Mouse (Mus musculus): ENCODE data around the gene Cuedc1. TPM values are rescaled to one million over a fixed set of nuclear protein-coding genes. Genes with fewer than 3 reads are reported as not detected.

Gene Cuedc1
- polyA plus RNA-seq, 1 experiment from 2014 or later: 40.3 TPM

GRCm38 (mm10) chr11:88061892-88062625 is 35.8 kb upstream of the Cuedc1 start:
- peaks cover under 1% of the 10 kb centered on the region for H3K4me1 ChIP-seq (replicated peaks; ENCODE audit: control insufficient read depth, insufficient read depth, low read length)
- no peak overlapping the region for H3K27ac ChIP-seq (ENCODE audit: low read length)
- H3K9ac ChIP-seq (replicated peaks; ENCODE audit: low read depth, low read length): no peak overlapping the region
- 70% methylated on average over 2 of the region's 2 CpGs for WGBS
- no peaks in the 10 kb centered on the region for H3K36me3 ChIP-seq (ENCODE audit: control insufficient read depth, insufficient read depth)
- H3K27me3 ChIP-seq (replicated peaks; ENCODE audit: control insufficient read depth, insufficient read depth, low read length): no peaks in the 10 kb centered on the region
- no peaks in the 10 kb centered on the region for H3K9me3 ChIP-seq (ENCODE audit: control insufficient read depth, low read length)
- no peak overlapping the region for H3K4me2 ChIP-seq (ENCODE audit: low read length)
- ATAC-seq: no peak
- H3K4me3 ChIP-seq (replicated peaks; ENCODE audit: low read length): no peak overlapping the region

GRCm38 (mm10) chr11:88065732-88066131 is 32.1 kb upstream of the Cuedc1 start:
- no peaks in the 10 kb centered on the region for H3K27me3 ChIP-seq (replicated peaks; ENCODE audit: control insufficient read depth, insufficient read depth, low read length)
- no peak for ATAC-seq
- no peak overlapping the region for H3K4me3 ChIP-seq (replicated peaks; ENCODE audit: low read length)
- H3K9me3 ChIP-seq (ENCODE audit: control insufficient read depth, low read length): no peaks in the 10 kb centered on the region
- H3K4me1 ChIP-seq (replicated peaks; ENCODE audit: control insufficient read depth, insufficient read depth, low read length): peaks cover 16% of the 10 kb centered on the region
- no peak overlapping the region for H3K27ac ChIP-seq (ENCODE audit: low read length)
- H3K9ac ChIP-seq (replicated peaks; ENCODE audit: low read depth, low read length): no peak overlapping the region
- no peaks in the 10 kb centered on the region for H3K36me3 ChIP-seq (ENCODE audit: control insufficient read depth, insufficient read depth)
- H3K4me2 ChIP-seq (ENCODE audit: low read length): no peak overlapping the region

GRCm38 (mm10) chr11:88067191-88067585 is 30.7 kb upstream of the Cuedc1 start:
- Histone ChIP-seq H3K27ac (ENCODE audit: low read length) (peak overlapping the region; percentile 96), H3K4me1 (replicated peaks; ENCODE audit: control insufficient read depth, insufficient read depth, low read length) (peaks cover 30% of the 10 kb centered on the region), H3K36me3 (ENCODE audit: control insufficient read depth, insufficient read depth) (no peaks in the 10 kb centered on the region), H3K9me3 (ENCODE audit: control insufficient read depth, low read length) (no peaks in the 10 kb centered on the region), H3K9ac (replicated peaks; ENCODE audit: low read depth, low read length) (peak overlapping the region; percentile 99), H3K4me3 (replicated peaks; ENCODE audit: low read length) (peak overlapping the region; percentile 98), H3K27me3 (replicated peaks; ENCODE audit: control insufficient read depth, insufficient read depth, low read length) (no peaks in the 10 kb centered on the region), H3K4me2 (ENCODE audit: low read length) (peak overlapping the region; percentile 74)
- 0 out of 2 replicates have a peak, but pooled peaks have one; percentile 16 for ATAC-seq
- WGBS: 3% methylated on average over 8 of the region's 8 CpGs

GRCm38 (mm10) chr11:88067586-88068410 is 30.1 kb upstream of the Cuedc1 start, which contains the start of gene Vezf1:
Vezf1 (plus strand) TSS chr11:88068279.
- H3K27me3 ChIP-seq (replicated peaks; ENCODE audit: control insufficient read depth, insufficient read depth, low read length): no peaks in the 10 kb centered on the region
- no peaks in the 10 kb centered on the region for H3K36me3 ChIP-seq (ENCODE audit: control insufficient read depth, insufficient read depth)
- peak within 1 kb of the TSS; percentile 99 for H3K9ac ChIP-seq (replicated peaks; ENCODE audit: low read depth, low read length)
- under 1% methylated on average over 26 of the region's 81 CpGs for WGBS
- peak within 1 kb of the TSS; percentile 94 for H3K4me2 ChIP-seq (ENCODE audit: low read length)
- ATAC-seq: peak; percentile 89
- peaks cover 33% of the 10 kb centered on the region for H3K4me1 ChIP-seq (replicated peaks; ENCODE audit: control insufficient read depth, insufficient read depth, low read length)
- H3K4me3 ChIP-seq (replicated peaks; ENCODE audit: low read length): peak within 1 kb of the TSS; percentile 98
- no peaks in the 10 kb centered on the region for H3K9me3 ChIP-seq (ENCODE audit: control insufficient read depth, low read length)
- peak within 1 kb of the TSS; percentile 96 for H3K27ac ChIP-seq (ENCODE audit: low read length)

- Histone ChIP-seq H3K9me3 (ENCODE audit: control insufficient read depth, low read length) (no peaks in the 10 kb centered on the region), H3K4me3 (replicated peaks; ENCODE audit: low read length) (peak overlapping the region; percentile 98), H3K4me1 (replicated peaks; ENCODE audit: control insufficient read depth, insufficient read depth, low read length) (peaks cover 40% of the 10 kb centered on the region), H3K27ac (ENCODE audit: low read length) (peak overlapping the region; percentile 96), H3K27me3 (replicated peaks; ENCODE audit: control insufficient read depth, insufficient read depth, low read length) (no peaks in the 10 kb centered on the region), H3K36me3 (ENCODE audit: control insufficient read depth, insufficient read depth) (0 out of 2 replicates have a peak, but pooled peaks cover 3% of the 10 kb centered on the region), H3K9ac (replicated peaks; ENCODE audit: low read depth, low read length) (peak overlapping the region; percentile 99), H3K4me2 (ENCODE audit: low read length) (peak overlapping the region; percentile 94)
- WGBS: under 1% methylated on average over 74 of the region's 92 CpGs
- ATAC-seq: peak; percentile 55
Observed at GRCm38 (mm10) chr11:88068411-88069245, 29.2 kb upstream of the Cuedc1 start.

GRCm38 (mm10) chr11:88069246-88069570 is 28.6 kb upstream of the Cuedc1 start:
- peak overlapping the region; percentile 96 for H3K27ac ChIP-seq (ENCODE audit: low read length)
- H3K9me3 ChIP-seq (ENCODE audit: control insufficient read depth, low read length): no peaks in the 10 kb centered on the region
- no peak for ATAC-seq
- H3K36me3 ChIP-seq (ENCODE audit: control insufficient read depth, insufficient read depth): 0 out of 2 replicates have a peak, but pooled peaks cover 4% of the 10 kb centered on the region
- H3K27me3 ChIP-seq (replicated peaks; ENCODE audit: control insufficient read depth, insufficient read depth, low read length): no peaks in the 10 kb centered on the region
- peak overlapping the region; percentile 98 for H3K4me3 ChIP-seq (replicated peaks; ENCODE audit: low read length)
- peaks cover 42% of the 10 kb centered on the region for H3K4me1 ChIP-seq (replicated peaks; ENCODE audit: control insufficient read depth, insufficient read depth, low read length)
- WGBS: 0% methylated on average over 12 of the region's 12 CpGs
- peak overlapping the region; percentile 99 for H3K9ac ChIP-seq (replicated peaks; ENCODE audit: low read depth, low read length)
- peak overlapping the region; percentile 94 for H3K4me2 ChIP-seq (ENCODE audit: low read length)

GRCm38 (mm10) chr11:88070392-88070791 is 27.5 kb upstream of the Cuedc1 start:
- 0 out of 2 replicates have a peak, but pooled peaks cover 4% of the 10 kb centered on the region for H3K36me3 ChIP-seq (ENCODE audit: control insufficient read depth, insufficient read depth)
- peak overlapping the region; percentile 94 for H3K4me2 ChIP-seq (ENCODE audit: low read length)
- H3K4me3 ChIP-seq (replicated peaks; ENCODE audit: low read length): peak overlapping the region; percentile 98
- WGBS: 26% methylated on average over 4 of the region's 4 CpGs
- no peaks in the 10 kb centered on the region for H3K9me3 ChIP-seq (ENCODE audit: control insufficient read depth, low read length)
- H3K27me3 ChIP-seq (replicated peaks; ENCODE audit: control insufficient read depth, insufficient read depth, low read length): no peaks in the 10 kb centered on the region
- no peak for ATAC-seq
- peaks cover 48% of the 10 kb centered on the region for H3K4me1 ChIP-seq (replicated peaks; ENCODE audit: control insufficient read depth, insufficient read depth, low read length)
- peak overlapping the region; percentile 34 for H3K9ac ChIP-seq (replicated peaks; ENCODE audit: low read depth, low read length)
- no peak overlapping the region for H3K27ac ChIP-seq (ENCODE audit: low read length)

GRCm38 (mm10) chr11:88071113-88071512 is 26.7 kb upstream of the Cuedc1 start:
- WGBS: 23% methylated on average over 5 of the region's 5 CpGs
- Histone ChIP-seq H3K36me3 (ENCODE audit: control insufficient read depth, insufficient read depth) (0 out of 2 replicates have a peak, but pooled peaks cover 6% of the 10 kb centered on the region), H3K9me3 (ENCODE audit: control insufficient read depth, low read length) (no peaks in the 10 kb centered on the region), H3K4me2 (ENCODE audit: low read length) (peak overlapping the region; percentile 94), H3K27me3 (replicated peaks; ENCODE audit: control insufficient read depth, insufficient read depth, low read length) (no peaks in the 10 kb centered on the region), H3K4me3 (replicated peaks; ENCODE audit: low read length) (peak overlapping the region; percentile 98; the same call in 1 of the 2 replicates), H3K27ac (ENCODE audit: low read length) (no peak overlapping the region), H3K4me1 (replicated peaks; ENCODE audit: control insufficient read depth, insufficient read depth, low read length) (peaks cover 48% of the 10 kb centered on the region), H3K9ac (replicated peaks; ENCODE audit: low read depth, low read length) (0 out of 2 replicates have a peak overlapping the region, but pooled peaks have one; percentile 1)
- no peak for ATAC-seq
